Mouse (Mus musculus): ENCODE data around the gene Hkdc1.

DNA sequence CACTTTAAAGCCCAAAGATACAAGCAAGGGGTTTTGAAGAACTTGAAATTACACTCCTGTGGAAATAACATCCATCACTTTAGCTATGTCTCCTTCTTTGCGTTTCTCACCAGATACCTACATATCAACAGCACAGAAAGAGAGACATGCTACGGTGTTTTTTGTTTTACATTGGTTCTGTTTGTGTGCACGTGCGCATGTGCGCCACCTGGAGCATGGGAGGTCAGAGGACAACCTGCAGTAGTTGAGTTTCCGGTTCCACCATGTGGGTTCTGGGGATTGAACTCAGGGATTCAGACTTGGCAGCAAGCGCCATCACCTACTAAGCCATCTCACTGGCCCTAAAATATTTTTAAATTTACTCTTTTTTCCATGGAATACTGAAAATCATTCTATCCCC is 63.5 kb downstream of the Hkdc1 start:
- TF ChIP-seq CTCF (IDR thresholded peaks at IDR 0.05; ENCODE audit: low read depth, low read length): no peak
- TF ChIP-seq GATA1 (IDR thresholded peaks at IDR 0.05; ENCODE audit: borderline replicate concordance, low read length): no peak
- TF ChIP-seq POLR2AphosphoS5 (IDR thresholded peaks at IDR 0.05; ENCODE audit: insufficient replicate concordance, low read depth, low read length): no peak
